Mouse (Mus musculus): ENCODE results near the gene Tmprss11d.

DNA sequence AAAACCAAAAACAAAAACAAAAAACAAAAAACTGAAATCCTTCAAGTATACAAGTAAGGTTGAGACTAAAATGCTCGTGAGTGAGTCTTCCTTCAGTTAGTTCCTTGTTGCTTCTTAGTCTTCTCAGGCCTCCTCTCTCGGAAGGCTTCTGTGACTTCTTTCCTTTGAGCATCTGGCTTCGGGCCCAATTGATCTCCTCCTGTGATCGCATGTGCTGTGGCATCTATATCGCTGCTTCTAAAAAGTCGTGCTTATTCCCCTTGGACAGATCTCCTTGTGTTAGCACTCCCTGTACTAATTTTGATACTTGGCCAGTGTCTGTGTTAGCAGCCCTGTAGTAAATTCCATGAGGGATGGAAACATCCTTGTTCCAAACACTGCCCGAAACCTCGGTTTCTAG is 69.3 kb downstream of the Tmprss11d start:
- no peak for TF ChIP-seq POLR2A (IDR thresholded peaks at IDR 0.05; ENCODE audit: insufficient read length, low read depth)
- no peak for TF ChIP-seq TCF12 (IDR thresholded peaks at IDR 0.05; ENCODE audit: insufficient read depth, poor library complexity, severe bottlenecking)
- no peak for TF ChIP-seq USF1 (IDR thresholded peaks at IDR 0.05; ENCODE audit: low read depth)
- no peak for TF ChIP-seq POLR2AphosphoS2 (IDR thresholded peaks at IDR 0.05; ENCODE audit: insufficient read length, low read depth)
- TF ChIP-seq SRF (IDR thresholded peaks at IDR 0.05; ENCODE audit: control insufficient read depth, insufficient read length, low read depth) = no peak
- TF ChIP-seq TCF3 (IDR thresholded peaks at IDR 0.05; ENCODE audit: insufficient read length, low read depth) = no peak
- no peak for TF ChIP-seq CEBPB (IDR thresholded peaks at IDR 0.05; ENCODE audit: insufficient read depth, poor library complexity, severe bottlenecking)
